Mouse (Mus musculus): ENCODE measurements at regions not wholly inside any gene's neighbourhood (a gene's known extent, or its start where the extent isn't known, plus 50 kb on each side); places are given as distances from the start of the nearest gene placed in this dataset.

DNA sequence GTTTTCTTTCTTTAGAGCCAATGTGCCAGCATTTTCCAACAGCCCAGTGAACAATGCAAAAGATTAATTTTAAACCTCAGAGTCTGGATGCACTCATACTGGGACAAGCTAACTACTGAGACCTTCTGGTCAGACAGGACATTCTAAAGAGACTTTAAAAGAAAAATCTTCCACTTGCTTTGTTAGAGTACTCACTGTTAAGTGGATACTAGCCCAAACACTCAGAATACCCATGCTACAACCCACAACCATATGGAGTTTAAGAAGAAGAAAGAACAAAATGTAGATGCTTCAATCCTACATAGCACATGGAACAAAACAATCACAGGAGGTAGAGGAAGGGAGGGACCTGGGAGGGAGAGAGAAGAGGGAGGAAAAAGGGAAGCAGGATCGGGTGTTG is 167.3 kb upstream of the Slc35b3 start:
- DNase-seq (ENCODE audit: low spot score in 2 of 2), result no peak

DNA sequence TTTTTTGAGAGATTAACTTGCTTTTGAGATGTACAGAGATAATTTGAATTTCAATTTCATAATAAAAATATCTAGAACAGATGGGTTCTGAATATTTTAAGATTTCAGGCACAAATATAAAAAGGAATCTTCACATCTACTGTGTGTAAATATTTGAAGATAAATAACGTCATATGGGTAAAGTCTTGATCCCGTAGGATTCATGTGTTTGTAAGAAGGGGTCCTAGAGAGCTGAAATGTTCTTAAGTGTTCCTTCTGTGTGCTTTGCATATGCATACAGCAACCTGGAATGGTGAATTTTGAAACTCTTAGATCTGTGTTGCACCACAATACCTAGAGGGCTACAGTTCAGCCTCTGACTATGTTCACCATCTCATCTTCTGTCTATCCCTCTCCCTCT is 131.4 kb upstream of the Slc35b3 start:
- DNase-seq (ENCODE audit: low spot score in 2 of 2), result no peak

DNA sequence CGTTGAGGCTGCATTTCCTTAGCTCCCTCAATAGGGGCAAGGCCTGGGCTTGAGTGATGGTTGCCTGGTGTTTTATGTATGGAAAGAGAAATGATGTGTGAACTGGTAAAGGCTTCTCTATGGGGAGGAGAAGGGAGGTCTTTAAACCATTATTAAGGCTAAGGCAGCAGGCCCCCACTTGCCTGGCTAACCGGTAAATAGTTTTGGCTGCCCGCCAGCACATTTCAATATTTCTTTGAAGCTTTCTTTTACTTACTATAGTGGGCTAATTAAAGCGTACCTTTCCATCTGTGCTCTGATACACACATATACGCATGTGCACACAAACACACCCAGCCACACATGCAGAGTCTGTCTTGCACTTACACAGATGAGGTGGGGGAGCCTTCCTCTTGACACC is 123.9 kb upstream of the Slc35b3 start:
- DNase-seq (ENCODE audit: low spot score in 2 of 2), result no peak

DNA sequence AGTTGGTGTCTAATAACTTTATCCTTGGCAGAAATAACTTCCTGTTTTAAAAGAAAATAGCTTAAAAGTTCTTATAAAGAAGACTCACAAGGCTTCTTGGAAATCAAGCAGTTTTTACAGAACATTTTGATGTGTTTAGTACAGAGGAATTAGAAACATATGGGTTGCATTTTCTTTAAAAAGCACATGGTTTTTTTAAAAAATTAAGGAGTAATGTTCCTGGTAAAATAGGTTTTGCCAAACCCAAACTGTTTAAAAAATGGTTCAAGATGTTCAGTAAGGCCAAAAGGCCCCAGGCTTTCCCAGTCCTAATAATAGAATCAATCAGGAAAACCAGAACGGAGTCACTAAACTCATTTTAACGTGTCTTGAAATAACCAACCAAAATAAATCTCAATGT is 113.5 kb upstream of the Slc35b3 start:
- DNase-seq (ENCODE audit: low spot score in 2 of 2), result no peak

DNA sequence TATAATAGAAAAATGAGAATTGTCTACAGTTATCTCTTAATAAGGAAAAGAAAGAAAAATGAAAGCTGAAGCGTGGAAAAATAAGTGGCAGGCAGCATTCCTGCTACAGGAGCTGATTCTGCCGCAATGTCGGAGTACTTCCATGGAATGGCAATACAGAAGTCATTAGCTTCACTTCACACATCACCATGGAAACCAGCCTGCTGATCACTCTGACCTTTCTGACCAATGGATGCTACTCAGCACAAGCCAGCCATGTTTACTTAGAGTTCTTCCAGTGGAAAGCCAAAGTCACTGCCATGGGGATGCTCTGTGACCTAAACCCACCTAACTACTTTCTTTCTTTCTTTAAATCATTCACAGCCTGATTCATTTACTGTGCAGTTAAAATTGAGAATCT is 71.6 kb upstream of the Slc35b3 start:
- no peak for DNase-seq (ENCODE audit: low spot score in 2 of 2)

DNA sequence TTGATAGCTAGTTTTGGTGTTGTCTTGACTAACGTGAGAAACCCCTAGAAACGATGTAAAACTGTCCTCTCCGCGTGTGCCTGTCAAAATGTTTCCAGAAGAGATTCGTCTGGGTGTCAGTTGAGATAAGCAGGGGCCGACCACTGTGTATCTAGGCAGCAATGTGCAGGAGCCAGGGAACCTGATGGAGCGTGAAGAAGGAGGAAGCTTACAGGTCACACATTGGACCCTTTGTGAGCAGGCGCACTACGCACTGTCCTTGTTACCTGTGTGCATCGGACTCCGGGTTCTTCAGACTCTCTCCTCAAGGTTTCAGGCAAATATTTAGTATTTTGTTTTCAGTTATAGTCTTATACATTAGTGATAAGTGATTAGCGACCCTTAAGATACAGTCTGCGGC is 59.5 kb upstream of the Slc35b3 start:
- DNase-seq (ENCODE audit: low spot score in 2 of 2), result no peak

DNA sequence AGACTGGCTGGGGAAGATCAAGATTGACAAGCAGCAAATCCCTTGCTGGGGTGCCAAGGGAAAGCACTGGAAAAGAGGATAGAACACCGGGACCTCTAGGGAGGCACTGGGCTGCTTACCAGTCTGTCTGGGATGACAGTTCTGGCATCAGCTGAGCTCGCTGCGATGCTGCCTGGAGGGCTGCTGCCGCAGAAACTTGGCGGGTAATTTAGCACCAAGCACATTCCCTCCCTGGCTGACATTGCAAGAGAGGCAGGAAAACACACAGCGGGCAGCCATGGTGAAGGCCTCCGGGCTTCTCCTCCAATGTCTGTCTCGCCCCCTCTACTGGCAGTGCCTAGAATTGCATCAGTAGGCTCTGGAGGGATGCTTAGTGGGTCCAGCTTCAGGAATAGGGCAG is 51.0 kb upstream of the Slc35b3 start:
- peak; percentile 58 to 62 for DNase-seq (ENCODE audit: low spot score in 2 of 2)

Data from right cerebral cortex, postnatal 36 days (tissue).